Mouse (Mus musculus) hindbrain, postnatal 0 days (tissue): Measurements from ENCODE around the gene Gm26965. TPM values are rescaled to one million over a fixed set of nuclear protein-coding genes. Genes with fewer than 3 reads are reported as not detected.
"Not testable (repeated sequence)": the region's sequence is repeated elsewhere in the genome, so short reads cannot be mapped to it uniquely, and the experiment has no call there.

Experiments used
- ATAC-seq: fragments of 200-750 bp; cut with Nextera tagmentation; 2 replicates; pipeline ENCODE4 v1.8.0; 2017; ENCODE audit warnings: mild to moderate bottlenecking, moderate TSS enrichment, moderate library complexity
- DNase-seq: peaks from one replicate; pipeline ENCODE4 v3.0.0-alpha.2; 2015; ENCODE audit warnings: low spot score
- H3K27ac ChIP-seq: fragments of 300-500 bp; sonication (generic); 2 replicates; pipeline ENCODE4 v1.5.1; 2014; ENCODE audit warnings: mild to moderate bottlenecking
- H3K27me3 ChIP-seq: fragments of 300-500 bp; sonication (generic); 2 replicates; pipeline ENCODE4 v1.6.1; 2014; ENCODE audit warnings: low read length, mixed read lengths; ENCODE audit not compliant: insufficient read depth
- H3K36me3 ChIP-seq: fragments of 300-500 bp; sonication (generic); 2 replicates; pipeline ENCODE4 v1.6.1; 2014; ENCODE audit warnings: low read length, mixed read lengths; ENCODE audit not compliant: insufficient read depth
- H3K4me1 ChIP-seq: fragments of 300-500 bp; sonication (generic); 2 replicates; pipeline ENCODE4 v1.6.1; 2014; ENCODE audit warnings: antibody characterized with exemption, low read length, mixed read lengths; ENCODE audit not compliant: insufficient read depth
- H3K4me2 ChIP-seq: fragments of 300-500 bp; sonication (generic); 2 replicates; pipeline ENCODE4 v1.6.1; 2014; ENCODE audit warnings: low read depth, mild to moderate bottlenecking, low read length, moderate library complexity, mixed read lengths
- H3K4me3 ChIP-seq: fragments of 300-500 bp; sonication (generic); 2 replicates; pipeline ENCODE4 v1.5.1; 2014; ENCODE audit warnings: low read length
- H3K9ac ChIP-seq: fragments of 300-500 bp; sonication (generic); replicated peaks from 2 replicates; pipeline ENCODE4 v1.6.1; 2014; ENCODE audit warnings: mild to moderate bottlenecking, low read length, moderate library complexity, mixed read lengths
- H3K9me3 ChIP-seq: fragments of 300-500 bp; sonication (generic); 2 replicates; pipeline ENCODE4 v1.6.1; 2016; ENCODE audit warnings: low read length, mixed read lengths
- CTCF ChIP-seq: IDR thresholded peaks from 2 replicates; pipeline ENCODE4 v1.5.1; 2016; ENCODE audit warnings: antibody characterized with exemption, control low read depth, low read depth
- WGBS: fragments of 180-500 bp; shearing (Covaris S2); extraction: QIAGEN DNeasy Blood & Tissue Kit; methylation state at CpG from one replicate; pipeline ENCODE4 v1.1.7; 2014; 5-methylcytosine and 5-hydroxymethylcytosine counted together
- polyA plus RNA-seq: library from polyadenylated mRNA; unstranded; fragments of >200 nt; fragmentation: Nextera tagmentation; extraction: Ambion mirVana; gene quantifications from 2 replicates; pipeline ENCODE4 v1.2.1, GENCODE M21; 2015
- total RNA-seq: library from RNA; depleted of rRNA; stranded (reverse); fragments of >200 nt; gene quantifications from 2 replicates; pipeline ENCODE4 v1.2.3, GENCODE M21; 2014; rRNA removed

Gene Gm26965
- total and polyA plus RNA-seq, 2 experiments from 2014 or later, result not detected

DNA sequence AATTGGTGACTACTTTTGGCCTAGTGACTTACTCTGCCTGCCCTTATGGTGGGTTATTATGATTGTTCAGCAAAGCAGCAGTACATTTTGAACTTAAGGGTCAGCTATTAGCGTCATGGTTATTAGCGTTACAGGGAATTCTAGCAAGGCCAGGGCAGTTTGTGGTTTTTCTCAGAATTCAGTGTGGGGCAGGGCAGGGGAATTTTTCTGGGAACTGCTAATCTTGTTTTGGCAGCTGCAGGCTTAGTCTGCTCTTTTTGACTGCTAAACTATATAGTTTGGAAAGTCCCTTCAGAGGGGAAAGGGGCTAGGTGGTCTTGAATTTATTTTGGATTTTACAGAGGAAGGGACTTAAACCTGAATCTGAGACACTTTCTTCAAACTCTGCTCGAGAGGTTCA, 56.7 kb downstream of the Gm26965 start:
- TF ChIP-seq CTCF, result no peak
- H3K4me1 ChIP-seq, result no peaks in the 10 kb centered on the region
- ATAC-seq (no peak), DNase-seq (no peak)
- no peak overlapping the region for H3K4me3 ChIP-seq
- peaks cover 6% of the 10 kb centered on the region for H3K36me3 ChIP-seq
- 92% methylated on average over 3 of the region's 3 CpGs for WGBS
- no peaks in the 10 kb centered on the region for H3K27me3 ChIP-seq
- H3K27ac ChIP-seq, result no peak overlapping the region
- no peak overlapping the region for H3K4me2 ChIP-seq
- H3K9ac ChIP-seq, result no peak overlapping the region
- no peaks in the 10 kb centered on the region for H3K9me3 ChIP-seq

DNA sequence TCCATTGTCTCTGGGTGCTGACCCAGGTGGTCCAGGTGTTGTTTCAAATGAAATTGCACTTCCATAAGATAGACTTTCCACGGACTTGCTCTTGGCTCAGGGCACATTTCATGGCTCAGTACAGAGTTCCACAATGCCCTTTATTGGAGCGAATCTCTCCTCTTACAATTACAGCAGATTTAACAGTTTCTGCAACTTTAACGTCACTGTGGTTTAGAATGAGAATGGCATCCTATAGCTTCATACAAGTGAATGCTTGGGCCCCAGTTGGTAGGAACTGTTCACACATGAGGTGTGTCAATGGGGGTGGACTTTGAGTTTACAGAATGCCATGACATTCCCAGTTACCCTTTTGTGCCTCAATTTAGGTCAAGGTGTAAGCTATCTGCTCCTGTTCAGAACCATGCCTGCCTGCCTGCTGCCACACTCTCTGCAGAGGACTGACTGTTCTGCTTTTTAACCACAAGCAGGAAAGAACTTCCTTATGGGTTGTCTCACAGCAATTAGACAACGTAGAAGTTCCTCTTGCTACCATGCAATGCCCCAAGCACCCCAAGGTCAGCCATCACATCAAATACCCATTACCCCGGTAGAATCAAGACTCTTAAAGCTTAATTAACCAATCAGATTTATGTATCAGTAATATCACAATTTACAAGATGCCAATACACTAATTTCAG, 62.3 kb downstream of the Gm26965 start:
- not testable (repeated sequence) for H3K4me1 ChIP-seq, DNase-seq, H3K9me3 ChIP-seq, H3K27ac ChIP-seq, H3K4me2 ChIP-seq, H3K4me3 ChIP-seq, H3K9ac ChIP-seq, H3K36me3 ChIP-seq, ATAC-seq, H3K27me3 ChIP-seq
- WGBS, result 83% methylated on average over 2 of the region's 5 CpGs

DNA sequence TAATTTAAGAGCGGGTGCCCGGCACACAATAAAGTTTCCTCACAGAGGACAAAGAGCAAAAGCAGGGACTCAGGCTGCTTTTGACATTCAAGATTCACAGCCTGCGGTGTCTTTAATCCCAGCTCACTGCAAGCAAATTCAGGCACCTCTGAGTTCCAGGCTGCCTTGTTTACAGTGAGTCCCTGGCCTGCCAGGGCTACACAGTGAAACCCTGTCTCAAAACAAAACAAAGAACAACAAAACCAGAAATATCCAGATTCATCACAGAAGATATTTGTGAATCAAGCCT, 74.0 kb downstream of the Gm26965 start:
- H3K4me2 ChIP-seq, result peak overlapping the region; percentile 73
- H3K9ac ChIP-seq, result peak overlapping the region; percentile 51
- H3K27ac ChIP-seq, result peak overlapping the region; percentile 15; the same call in 1 of the 2 replicates
- H3K4me1 ChIP-seq, result no peaks in the 10 kb centered on the region
- no peaks in the 10 kb centered on the region for H3K9me3 ChIP-seq
- ATAC-seq, result 0 out of 2 replicates have a peak, but pooled peaks have one; percentile 3
- H3K27me3 ChIP-seq, result no peaks in the 10 kb centered on the region
- peak overlapping the region; percentile 55 for H3K4me3 ChIP-seq
- WGBS, result 6% methylated on average over 3 of the region's 3 CpGs
- TF ChIP-seq CTCF, result no peak
- 0 out of 2 replicates have a peak, but pooled peaks cover 2% of the 10 kb centered on the region for H3K36me3 ChIP-seq
- DNase-seq, result peak; percentile 1

DNA sequence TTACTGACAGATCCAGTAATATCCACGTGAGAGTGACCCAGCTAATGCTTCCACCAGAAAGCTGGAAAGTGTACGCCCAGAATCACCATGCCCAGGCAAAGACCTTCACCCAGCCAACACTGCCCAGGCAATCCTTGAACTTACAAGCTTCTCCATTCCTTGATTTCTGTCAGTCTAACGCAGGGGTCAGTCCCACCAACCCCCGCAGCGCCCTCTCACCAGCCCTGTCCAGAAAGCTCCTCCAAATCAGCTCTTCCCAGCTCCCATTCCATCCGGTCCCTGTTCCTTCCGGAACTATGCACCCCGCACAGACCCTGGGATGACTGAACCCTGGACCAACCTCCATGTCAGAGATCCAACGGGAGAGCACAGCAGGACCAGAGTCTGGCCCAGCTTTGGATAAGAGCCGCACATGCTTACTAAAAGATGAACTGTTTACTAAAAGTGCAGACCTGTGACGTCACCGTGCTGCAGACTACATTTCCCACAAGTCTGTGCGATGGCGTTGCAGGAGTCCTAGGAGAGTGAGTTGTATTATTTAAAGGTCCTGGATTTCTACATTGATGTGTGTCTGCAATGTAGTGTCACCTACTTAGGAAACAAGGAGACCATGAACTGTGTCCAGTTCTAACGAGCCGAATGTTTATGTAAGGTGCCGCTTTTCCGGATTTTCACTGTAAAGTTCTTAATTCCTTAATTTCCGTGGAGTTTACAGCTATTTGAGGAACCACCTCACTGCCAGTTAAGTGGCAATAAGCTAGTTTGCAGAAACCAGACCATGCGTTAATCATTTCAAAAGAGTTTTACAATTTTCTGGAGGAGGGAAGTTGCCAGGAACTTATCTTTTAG, 74.6 kb downstream of the Gm26965 start, which contains the start of gene Zfp874a:
Gene Zfp874a (minus strand): TSS at position 453 of the 849 bp plus-strand sequence.
- H3K4me2 ChIP-seq, result peak within 1 kb of the TSS; percentile 73
- H3K9me3 ChIP-seq, result no peaks in the 10 kb centered on the region
- no peaks in the 10 kb centered on the region for H3K4me1 ChIP-seq
- TF ChIP-seq CTCF, result no peak
- H3K27ac ChIP-seq, result peak within 1 kb of the TSS; percentile 20; the same call in 1 of the 2 replicates
- H3K9ac ChIP-seq, result peak within 1 kb of the TSS; percentile 51
- no peaks in the 10 kb centered on the region for H3K27me3 ChIP-seq
- WGBS, result under 1% methylated on average over 20 of the region's 20 CpGs
- peaks cover 7% of the 10 kb centered on the region; the same call in 1 of the 2 replicates for H3K36me3 ChIP-seq
- peak within 1 kb of the TSS; percentile 55 for H3K4me3 ChIP-seq
- DNase-seq (peak; percentile 93), ATAC-seq (peak; percentile 97)

Other genes starting within 250 kb of the Gm26965 start
- gene Zfp458, start 247.7 kb downstream of the Gm26965 start, total RNA-seq, result 5.2 and 11.1 TPM in 2 replicates
- gene Zfp458, start 247.7 kb downstream of the Gm26965 start, polyA plus RNA-seq, result 3.2 and 4.3 TPM in 2 replicates
- gene Zfp457, start 219.7 kb downstream of the Gm26965 start, total RNA-seq, result 1.6 and 3.7 TPM in 2 replicates
- gene Zfp457, start 219.7 kb downstream of the Gm26965 start, polyA plus RNA-seq, result 0.73 and 0.81 TPM in 2 replicates
- gene Zfp595, start 193.6 kb downstream of the Gm26965 start, total RNA-seq, result 2.5 and 4.1 TPM in 2 replicates
- gene Zfp595, start 193.6 kb downstream of the Gm26965 start, polyA plus RNA-seq, result 0.66 and 0.84 TPM in 2 replicates
- not detected in 2 replicates for gene Gm28044, start 165.6 kb downstream of the Gm26965 start, total RNA-seq
- 0.51 TPM in 1 of 2 replicates, not detected in the other for gene Gm28044, start 165.6 kb downstream of the Gm26965 start, polyA plus RNA-seq
- gene Zfp953, start 165.5 kb downstream of the Gm26965 start, total RNA-seq, result 0.43 and 0.84 TPM in 2 replicates
- 0.23 and 0.24 TPM in 2 replicates for gene Zfp953, start 165.5 kb downstream of the Gm26965 start, polyA plus RNA-seq
- not detected in 2 replicates for gene Gm28041, start 150.4 kb downstream of the Gm26965 start, total RNA-seq
- gene Gm28041, start 150.4 kb downstream of the Gm26965 start, polyA plus RNA-seq, result not detected in 2 replicates
- 0.14 and 0.37 TPM in 2 replicates for gene Zfp456, start 150.3 kb downstream of the Gm26965 start, total RNA-seq
- 0.24 and 0.33 TPM in 2 replicates for gene Zfp456, start 150.3 kb downstream of the Gm26965 start, polyA plus RNA-seq
- 1.3 and 2.9 TPM in 2 replicates for gene Zfp429, start 126.3 kb downstream of the Gm26965 start, total RNA-seq
- gene Zfp429, start 126.3 kb downstream of the Gm26965 start, polyA plus RNA-seq, result 1.0 and 2.1 TPM in 2 replicates
- gene Zfp459, start 104.7 kb downstream of the Gm26965 start, total RNA-seq, result 0.78 and 3.0 TPM in 2 replicates
- 0.63 and 1.6 TPM in 2 replicates for gene Zfp459, start 104.7 kb downstream of the Gm26965 start, polyA plus RNA-seq
- gene Zfp874a, start 74.5 kb downstream of the Gm26965 start, total RNA-seq, result 4.0 and 12.6 TPM in 2 replicates
- 3.5 and 3.9 TPM in 2 replicates for gene Zfp874a, start 74.5 kb downstream of the Gm26965 start, polyA plus RNA-seq
- 9.7 and 12.7 TPM in 2 replicates for gene Zfp874b, start 41.9 kb downstream of the Gm26965 start, total RNA-seq
- 2.0 and 2.4 TPM in 2 replicates for gene Zfp874b, start 41.9 kb downstream of the Gm26965 start, polyA plus RNA-seq
- gene Zfp58, start 25.6 kb downstream of the Gm26965 start, total RNA-seq, result 3.0 and 3.6 TPM in 2 replicates
- 3.7 and 4.4 TPM in 2 replicates for gene Zfp58, start 25.6 kb downstream of the Gm26965 start, polyA plus RNA-seq
- 22.8 and 23.4 TPM in 2 replicates for gene Zfp87, start within 50 bp of the Gm26965 start, total RNA-seq
- 27.0 and 33.3 TPM in 2 replicates for gene Zfp87, start within 50 bp of the Gm26965 start, polyA plus RNA-seq
- gene Zfp748, start 27.7 kb upstream of the Gm26965 start, total RNA-seq, result 14.3 and 23.1 TPM in 2 replicates
- 7.6 and 7.8 TPM in 2 replicates for gene Zfp748, start 27.7 kb upstream of the Gm26965 start, polyA plus RNA-seq
- 4.1 and 5.2 TPM in 2 replicates for gene Zfp729b, start 83.6 kb upstream of the Gm26965 start, total RNA-seq
- 3.1 and 3.3 TPM in 2 replicates for gene Zfp729b, start 83.6 kb upstream of the Gm26965 start, polyA plus RNA-seq
- gene Gm49345, start 111.6 kb upstream of the Gm26965 start, total RNA-seq, result not detected in 2 replicates
- gene Gm49345, start 111.6 kb upstream of the Gm26965 start, polyA plus RNA-seq, result 1.7 and 2.0 TPM in 2 replicates
- 3.9 and 4.0 TPM in 2 replicates for gene Zfp729a, start 111.6 kb upstream of the Gm26965 start, total RNA-seq
- gene Zfp729a, start 111.6 kb upstream of the Gm26965 start, polyA plus RNA-seq, result 1.9 and 3.3 TPM in 2 replicates
- gene Zfp738, start 160.9 kb upstream of the Gm26965 start, total RNA-seq, result 8.2 and 18.6 TPM in 2 replicates
- gene Zfp738, start 160.9 kb upstream of the Gm26965 start, polyA plus RNA-seq, result 9.7 and 10.3 TPM in 2 replicates
- gene Zfp65, start 203.0 kb upstream of the Gm26965 start, total RNA-seq, result 8.5 and 10.0 TPM in 2 replicates
- gene Zfp65, start 203.0 kb upstream of the Gm26965 start, polyA plus RNA-seq, result 4.2 and 5.1 TPM in 2 replicates
- 4.4 and 8.9 TPM in 2 replicates for gene Zfp85, start 229.1 kb upstream of the Gm26965 start, total RNA-seq
- 2.9 and 4.6 TPM in 2 replicates for gene Zfp85, start 229.1 kb upstream of the Gm26965 start, polyA plus RNA-seq